Mouse (Mus musculus) brain, adult 2 months (tissue): ENCODE measurements around the gene Myom3.

Experiments
- DNase-seq: peaks from one replicate; pipeline ENCODE4 v3.0.0; 2011; ENCODE audit warnings: low read depth, low spot score

The Myom3 gene

GRCm38 (mm10) chr4:135855536-135856222 lies 96.2 kb downstream of the Myom3 start, which contains the start of gene Srsf10:
Gene Srsf10 (plus strand): TSS chr4:135855747.
- DNase-seq = peak; percentile 99

DNA sequence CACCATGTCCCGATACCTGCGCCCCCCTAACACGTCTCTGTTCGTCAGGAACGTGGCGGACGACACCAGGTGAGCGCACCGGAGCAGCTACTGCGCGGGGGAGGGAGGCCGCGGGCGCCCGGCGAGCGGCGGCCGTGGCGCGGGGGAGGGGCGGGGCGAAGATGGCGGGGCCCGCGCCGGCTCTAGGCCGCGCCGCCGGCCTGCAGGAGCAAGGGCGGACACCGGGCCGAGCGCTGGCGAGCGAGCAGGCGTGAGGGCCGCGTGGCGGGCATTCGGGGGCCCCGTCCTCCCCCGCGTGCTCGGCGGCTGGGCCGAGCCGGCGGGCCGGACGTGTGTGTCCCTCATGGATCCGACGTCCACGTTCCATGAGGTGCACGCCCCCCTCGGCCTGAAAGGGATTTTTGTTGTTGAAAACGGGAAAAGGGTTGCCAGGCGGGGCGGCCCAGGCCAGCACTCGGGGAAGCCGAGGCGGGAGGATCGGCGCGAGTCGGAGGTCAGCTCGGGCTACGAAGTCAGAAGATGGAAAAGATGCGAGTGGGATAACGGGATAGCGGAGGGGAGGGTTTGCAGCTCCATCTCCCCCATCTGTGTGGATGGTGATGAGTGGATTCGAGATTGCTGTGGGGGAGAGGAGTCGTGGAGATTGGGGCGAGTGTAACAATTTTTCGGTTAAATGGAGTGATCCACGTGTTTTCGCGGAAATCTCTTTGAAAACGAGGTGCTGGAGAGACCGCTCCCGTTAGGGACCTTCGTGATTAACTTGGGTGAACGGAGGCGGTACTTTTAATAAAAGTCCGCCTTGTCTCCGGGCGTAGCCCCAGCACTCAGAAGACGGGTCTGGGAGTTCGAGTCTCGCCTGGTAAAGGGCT lies 96.9 kb downstream of the Myom3 start:
- DNase-seq = peak; percentile 60

DNA sequence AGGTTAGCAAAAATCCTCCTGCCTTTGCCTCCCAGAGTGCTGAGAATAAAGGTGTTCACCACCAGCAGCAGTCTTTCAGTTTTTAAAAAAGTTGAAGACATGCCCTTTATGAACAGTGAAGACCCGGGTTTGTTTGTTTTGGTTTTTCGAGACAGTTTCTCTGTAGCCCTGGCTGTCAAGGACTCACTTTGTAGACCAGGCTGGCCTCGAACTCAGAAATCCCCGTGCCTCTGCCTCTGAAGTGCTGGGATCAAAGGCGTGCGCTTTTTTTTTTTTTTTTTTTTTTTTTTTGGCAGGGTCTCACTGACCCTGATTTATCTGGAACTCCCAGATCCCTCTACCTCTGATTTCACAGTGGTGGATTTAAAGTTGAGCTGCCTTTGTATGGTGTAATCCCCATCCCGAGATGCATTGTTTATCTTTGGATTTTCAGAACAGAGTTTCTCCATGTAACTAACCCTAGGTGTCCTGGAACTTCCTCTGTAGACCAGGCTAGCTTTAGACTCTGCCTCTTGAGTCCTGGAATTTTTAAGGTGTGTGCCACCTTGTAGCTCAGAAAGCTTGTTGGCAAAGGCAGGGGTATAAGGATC lies 98.2 kb downstream of the Myom3 start:
- DNase-seq = no peak
